Mouse (Mus musculus) embryonic facial prominence, embryonic 13.5 days (tissue): ENCODE measurements around the gene Sall2. TPM values are rescaled to one million over a fixed set of nuclear protein-coding genes. Genes with fewer than 3 reads are reported as not detected.
A peak's percentile ranks its signal among the peaks of the same experiment; 100 is the strongest.

Source experiments
- ATAC-seq: fragments of 200-750 bp; cut with Nextera tagmentation; 2 replicates; pipeline ENCODE4 v1.8.0; 2017; ENCODE audit warnings: low read depth; ENCODE audit not compliant: insufficient number of reproducible peaks, insufficient read depth, low FRiP score, low TSS enrichment
- H3K27ac ChIP-seq: fragments of 300-500 bp; sonication (generic); 2 replicates; pipeline ENCODE4 v1.5.1; 2015; ENCODE audit warnings: moderate library complexity, mild to moderate bottlenecking, inconsistent platforms
- H3K27me3 ChIP-seq: fragments of 300-500 bp; sonication (generic); 2 replicates; pipeline ENCODE4 v1.6.1; 2015; ENCODE audit warnings: mild to moderate bottlenecking, inconsistent platforms
- H3K36me3 ChIP-seq: fragments of 300-500 bp; sonication (generic); 2 replicates; pipeline ENCODE4 v1.6.1; 2015; ENCODE audit warnings: mild to moderate bottlenecking, inconsistent platforms
- H3K4me1 ChIP-seq: fragments of 300-500 bp; sonication (generic); 2 replicates; pipeline ENCODE4 v1.6.1; 2015; ENCODE audit warnings: inconsistent platforms
- H3K4me2 ChIP-seq: fragments of 300-500 bp; sonication (generic); 2 replicates; pipeline ENCODE4 v1.6.1; 2015; ENCODE audit warnings: moderate library complexity, mild to moderate bottlenecking, inconsistent platforms
- H3K4me3 ChIP-seq: fragments of 300-500 bp; sonication (generic); 2 replicates; pipeline ENCODE4 v1.5.1; 2015; ENCODE audit warnings: mild to moderate bottlenecking, inconsistent platforms
- H3K9ac ChIP-seq: fragments of 300-500 bp; sonication (generic); 2 replicates; pipeline ENCODE4 v1.6.1; 2015; ENCODE audit warnings: mild to moderate bottlenecking, inconsistent platforms
- H3K9me3 ChIP-seq: fragments of 300-500 bp; sonication (generic); 2 replicates; pipeline ENCODE4 v1.6.1; 2016; ENCODE audit warnings: inconsistent platforms
- WGBS: fragments of 180-500 bp; shearing (Covaris S2); methylation state at CpG from one replicate; pipeline ENCODE4 v1.1.7; 2015; ENCODE audit warnings: mixed read lengths; 5-methylcytosine and 5-hydroxymethylcytosine counted together
- polyA plus RNA-seq: library from polyadenylated mRNA; unstranded; fragments of >200 nt; fragmentation: Nextera tagmentation; extraction: Ambion mirVana; gene quantifications from 2 replicates; pipeline ENCODE4 v1.2.1, GENCODE M21; 2015

The Sall2 gene
- polyA plus RNA-seq: 26.2 and 27.7 TPM in 2 replicates

DNA sequence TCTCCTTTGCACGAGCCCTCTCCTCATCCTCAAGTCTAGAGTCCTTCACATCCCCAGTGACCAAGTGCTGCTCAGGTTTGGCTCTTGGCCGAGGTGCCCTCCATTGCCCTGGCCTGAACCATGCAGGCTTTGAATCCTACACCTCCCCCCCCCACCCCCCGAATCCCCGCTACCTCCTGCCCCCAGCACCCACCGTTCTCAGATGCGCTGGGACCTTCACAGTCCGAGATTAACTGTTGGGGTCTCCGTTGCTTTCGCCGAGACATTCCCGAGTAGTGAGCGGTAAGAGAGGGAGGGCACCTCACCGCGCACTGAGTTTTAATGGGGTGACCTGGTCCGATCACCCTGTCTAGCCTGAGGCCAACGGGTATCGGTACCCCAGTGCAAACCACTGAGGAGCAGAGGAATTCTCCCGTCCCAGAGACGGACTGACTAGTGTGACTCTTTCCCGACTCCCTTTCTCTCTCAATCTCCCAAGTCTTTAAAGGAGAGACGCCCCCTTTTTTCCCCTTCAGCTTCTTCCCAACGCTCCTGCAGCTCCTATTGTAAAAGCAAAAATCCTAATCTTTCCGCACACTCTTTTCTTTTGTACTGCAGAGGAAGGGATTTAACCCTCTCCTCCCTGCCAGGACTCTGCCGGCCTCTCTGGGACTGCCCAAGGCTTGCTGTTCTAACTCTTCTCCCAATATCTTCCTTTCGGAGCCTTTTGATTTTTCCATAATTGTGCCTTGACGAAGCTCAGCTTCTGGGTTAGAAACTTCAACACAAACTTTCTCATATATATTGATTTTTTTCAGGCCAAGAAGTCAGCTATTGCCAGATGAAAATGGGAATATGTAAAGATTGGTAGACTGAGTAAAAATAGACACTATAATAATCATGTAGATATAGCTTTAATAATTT lies at the start of gene Sall2:
Sall2 (minus strand) TSS at position 853 of the 903 bp plus-strand sequence.
- no peaks in the 10 kb centered on the region for H3K9me3 ChIP-seq
- no peaks in the 10 kb centered on the region for H3K4me1 ChIP-seq
- H3K4me3 ChIP-seq: peak within 1 kb of the TSS; percentile 47
- WGBS: 2% methylated on average over 26 of the region's 26 CpGs
- no peaks in the 10 kb centered on the region for H3K36me3 ChIP-seq
- peak within 1 kb of the TSS; percentile 65 for H3K9ac ChIP-seq
- peaks cover 55% of the 10 kb centered on the region for H3K27me3 ChIP-seq
- H3K4me2 ChIP-seq: peak within 1 kb of the TSS; percentile 72
- peak; percentile 64; the same call in 1 of the 2 replicates for ATAC-seq
- no peak within 1 kb of the TSS for H3K27ac ChIP-seq

DNA sequence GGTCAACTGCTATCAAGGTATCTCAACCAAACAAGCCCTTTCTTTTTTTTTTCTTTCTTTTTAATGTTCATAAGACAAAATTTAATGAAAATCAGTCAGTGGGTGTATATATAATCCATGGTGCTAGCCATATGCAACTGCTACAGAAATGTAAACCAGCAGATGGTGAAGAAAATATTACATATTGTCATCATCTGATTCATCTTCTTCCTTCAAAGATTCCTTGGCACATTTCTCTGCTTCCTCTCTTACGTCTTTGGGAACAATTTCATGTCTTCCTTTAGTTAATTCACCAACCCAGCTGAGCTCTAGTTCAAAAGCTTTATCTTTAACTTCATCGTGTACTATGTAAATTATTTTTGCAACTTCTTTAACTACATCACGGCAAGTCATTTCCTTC lies 40.2 kb upstream of the Sall2 start:
- Histone ChIP-seq H3K27ac (no peak overlapping the region), H3K4me2 (no peak overlapping the region), H3K4me1 (no peaks in the 10 kb centered on the region), H3K9ac (no peak overlapping the region), H3K27me3 (no peaks in the 10 kb centered on the region), H3K4me3 (no peak overlapping the region), H3K9me3 (no peaks in the 10 kb centered on the region), H3K36me3 (no peaks in the 10 kb centered on the region)
- no peak for ATAC-seq
- whole genome bisulfite sequencing: 88% methylated on average over 3 of the region's 3 CpGs

- WGBS: 75% methylated on average over 4 of the region's 4 CpGs
Observed at GRCm38 (mm10) chr14:52356308-52356707, 27.7 kb upstream of the Sall2 start, which contains the start of gene Olfr1513. Gene Olfr1513 (minus strand): TSS chr14:52356408.

GRCm38 (mm10) chr14:52339512-52339852 lies 10.9 kb upstream of the Sall2 start:
- no peak for ATAC-seq
- Histone ChIP-seq H3K27ac (no peak overlapping the region), H3K36me3 (no peaks in the 10 kb centered on the region), H3K9me3 (0 out of 2 replicates have a peak, but pooled peaks cover 3% of the 10 kb centered on the region), H3K4me1 (no peaks in the 10 kb centered on the region), H3K4me3 (no peak overlapping the region), H3K9ac (peak overlapping the region; percentile 41; the same call in 1 of the 2 replicates), H3K4me2 (no peak overlapping the region; the same call in 1 of the 2 replicates), H3K27me3 (no peaks in the 10 kb centered on the region)
- 62% methylated on average over 6 of the region's 6 CpGs for WGBS

More at GRCm38 (mm10) chr14:52356308-52356707, 27.7 kb upstream of the Sall2 start, which contains the start of gene Olfr1513:
- Histone ChIP-seq H3K4me1 (no peaks in the 10 kb centered on the region), H3K27ac (no peak within 1 kb of the TSS), H3K9ac (no peak within 1 kb of the TSS), H3K4me3 (no peak within 1 kb of the TSS), H3K9me3 (no peaks in the 10 kb centered on the region), H3K36me3 (no peaks in the 10 kb centered on the region), H3K4me2 (no peak within 1 kb of the TSS), H3K27me3 (no peaks in the 10 kb centered on the region)
- no peak for ATAC-seq

DNA sequence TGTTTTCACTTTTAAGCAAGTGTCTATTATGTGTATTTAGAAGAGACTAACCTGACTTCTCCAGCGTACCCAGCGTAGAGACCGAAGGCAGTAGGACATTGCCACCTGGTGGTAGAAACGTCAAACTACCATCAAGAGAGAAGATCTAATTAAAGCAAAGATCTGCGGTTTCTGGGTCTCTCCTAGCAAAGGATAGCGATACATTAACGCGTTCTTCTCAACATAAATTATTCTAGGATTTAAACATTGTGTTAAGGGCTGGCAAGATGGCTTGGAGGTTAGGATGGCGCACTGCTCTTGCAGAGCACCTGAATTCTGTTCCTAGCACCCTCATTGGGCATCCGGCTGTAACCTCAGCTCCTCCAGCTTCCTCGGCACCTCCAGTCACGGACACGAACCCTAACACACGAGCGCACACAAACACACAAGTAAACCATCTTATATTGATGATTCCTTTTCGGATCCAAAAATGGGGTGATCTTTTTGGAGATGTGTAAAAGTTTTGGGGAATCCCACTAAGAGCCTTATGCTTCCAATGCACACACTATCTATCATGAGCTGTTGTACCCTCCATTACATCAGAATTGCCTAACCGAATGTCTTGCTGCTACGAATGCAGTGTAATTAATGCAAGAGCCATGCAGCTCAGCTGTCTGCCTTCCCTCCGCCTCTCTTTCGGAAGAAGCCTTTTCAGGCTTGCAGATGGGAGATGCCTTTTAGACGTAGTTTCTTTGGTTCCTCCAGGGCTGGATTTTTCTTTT lies 10.4 kb upstream of the Sall2 start:
- Histone ChIP-seq H3K9me3 (no peaks in the 10 kb centered on the region), H3K36me3 (no peaks in the 10 kb centered on the region), H3K27me3 (no peaks in the 10 kb centered on the region), H3K27ac (no peak overlapping the region), H3K9ac (peak overlapping the region; percentile 41; the same call in 1 of the 2 replicates), H3K4me1 (no peaks in the 10 kb centered on the region), H3K4me3 (peak overlapping the region; percentile 29), H3K4me2 (peak overlapping the region; percentile 55)
- 30% methylated on average over 21 of the region's 21 CpGs for WGBS
- ATAC-seq: no peak

DNA sequence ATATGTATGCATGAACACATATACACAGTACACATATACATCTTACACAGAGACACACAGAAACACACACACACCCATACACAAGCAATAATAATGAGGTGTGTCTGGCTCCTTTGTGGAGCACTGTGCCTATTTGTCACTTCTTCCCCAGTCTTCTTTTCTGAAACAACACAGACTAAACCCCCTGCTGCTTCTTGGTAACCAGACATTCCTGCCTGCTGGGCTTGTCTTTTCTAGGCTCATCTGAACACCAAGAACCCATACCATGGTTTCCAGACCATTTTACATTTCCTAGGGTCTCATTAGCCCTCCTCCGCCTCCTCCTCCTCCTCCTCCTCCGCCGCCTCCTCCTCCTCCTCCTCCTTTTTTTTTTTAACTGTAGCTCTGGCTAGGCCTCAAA lies 3.6 kb upstream of the Sall2 start:
- H3K4me1 ChIP-seq: no peaks in the 10 kb centered on the region
- H3K9me3 ChIP-seq: no peaks in the 10 kb centered on the region

DNA sequence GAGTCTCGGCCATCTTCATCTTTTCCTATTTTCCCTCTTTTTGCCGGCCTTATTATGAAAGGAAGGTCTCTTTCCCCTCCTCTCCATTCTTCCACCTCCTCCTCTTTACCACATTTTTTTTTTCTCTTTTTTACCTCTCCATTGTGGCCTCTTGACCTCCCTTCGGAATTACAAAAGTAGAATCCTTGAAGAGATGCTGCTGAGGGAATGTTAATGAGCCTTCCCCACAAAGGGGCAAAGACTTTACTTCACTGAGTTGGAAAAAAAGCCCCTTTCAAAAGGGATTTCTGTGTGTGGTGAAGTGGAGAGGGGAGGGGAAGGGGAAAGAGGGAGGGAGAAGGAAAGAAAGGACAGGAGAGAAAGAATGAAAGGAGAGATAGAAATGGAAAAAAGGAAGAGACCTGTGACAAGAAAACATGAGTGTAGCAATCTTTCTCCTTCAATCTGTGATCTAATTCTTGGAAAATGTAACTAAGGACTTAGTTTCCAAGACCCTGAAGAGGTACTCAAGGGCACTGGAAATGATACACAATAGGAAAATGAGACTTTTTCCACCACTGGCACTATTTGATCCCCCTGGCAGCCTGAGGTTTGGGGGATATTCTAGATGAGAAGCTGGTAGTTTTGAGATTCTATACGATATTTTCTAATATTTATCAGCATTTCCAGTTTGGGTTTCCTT lies 2.6 kb upstream of the Sall2 start:
- no peak overlapping the region for H3K27ac ChIP-seq
- no peaks in the 10 kb centered on the region for H3K36me3 ChIP-seq
- no peak overlapping the region for H3K4me3 ChIP-seq
- H3K9me3 ChIP-seq: no peaks in the 10 kb centered on the region
- peaks cover 50% of the 10 kb centered on the region for H3K27me3 ChIP-seq
- H3K4me2 ChIP-seq: no peak overlapping the region
- WGBS: 11% methylated on average over 4 of the region's 4 CpGs
- H3K9ac ChIP-seq: no peak overlapping the region
- H3K4me1 ChIP-seq: no peaks in the 10 kb centered on the region
- ATAC-seq: no peak

More for the DNA sequence above, 3.6 kb upstream of the Sall2 start:
- Histone ChIP-seq H3K27me3 (peaks cover 41% of the 10 kb centered on the region), H3K9ac (no peak overlapping the region), H3K36me3 (no peaks in the 10 kb centered on the region), H3K4me3 (no peak overlapping the region), H3K27ac (no peak overlapping the region), H3K4me2 (no peak overlapping the region)
- no peak for ATAC-seq
- 73% methylated on average over 1 of the region's 3 CpGs for WGBS

GRCm38 (mm10) chr14:52327375-52327901 lies 1.1 kb downstream of the Sall2 start:
- H3K4me1 ChIP-seq: no peaks in the 10 kb centered on the region
- peak overlapping the region; percentile 65 for H3K9ac ChIP-seq
- no peaks in the 10 kb centered on the region for H3K9me3 ChIP-seq
- no peak overlapping the region for H3K27ac ChIP-seq
- peak overlapping the region; percentile 72 for H3K4me2 ChIP-seq
- H3K27me3 ChIP-seq: peaks cover 55% of the 10 kb centered on the region
- peak overlapping the region; percentile 47 for H3K4me3 ChIP-seq
- WGBS: under 1% methylated on average over 14 of the region's 14 CpGs
- no peaks in the 10 kb centered on the region for H3K36me3 ChIP-seq
- no peak for ATAC-seq

- H3K36me3 ChIP-seq: no peaks in the 10 kb centered on the region
- H3K4me2 ChIP-seq: no peak overlapping the region
- H3K4me3 ChIP-seq: no peak overlapping the region
- H3K4me1 ChIP-seq: no peaks in the 10 kb centered on the region
- no peaks in the 10 kb centered on the region for H3K9me3 ChIP-seq
- WGBS: 12% methylated on average over 4 of the region's 4 CpGs
- ATAC-seq: no peak
- H3K27ac ChIP-seq: no peak overlapping the region
- no peak overlapping the region for H3K9ac ChIP-seq
- peaks cover 41% of the 10 kb centered on the region for H3K27me3 ChIP-seq
Observed at GRCm38 (mm10) chr14:52325890-52326289, 2.7 kb downstream of the Sall2 start.

DNA sequence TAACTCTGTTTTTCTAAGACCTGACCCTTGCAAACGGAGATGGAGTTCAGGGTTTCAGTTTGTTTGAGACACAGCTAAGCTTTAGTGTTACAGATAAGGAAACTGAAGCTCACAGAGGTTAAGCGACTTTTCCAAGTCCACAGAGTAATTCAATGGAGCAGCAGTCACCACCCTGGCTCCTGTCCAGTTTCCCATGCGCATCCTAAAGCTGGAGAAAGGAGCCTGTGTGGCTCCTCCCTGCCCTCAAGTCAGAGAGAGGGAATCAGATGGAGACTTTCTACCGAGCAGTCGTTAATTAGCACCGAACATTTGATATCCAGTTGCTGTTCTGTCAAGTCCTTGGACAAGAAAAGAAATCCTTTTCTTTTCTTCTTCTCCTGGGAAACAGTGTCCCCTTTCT lies 9.2 kb downstream of the Sall2 start:
- Histone ChIP-seq H3K4me1 (peaks cover 16% of the 10 kb centered on the region), H3K27ac (no peak overlapping the region), H3K9ac (no peak overlapping the region), H3K4me3 (no peak overlapping the region), H3K9me3 (no peaks in the 10 kb centered on the region), H3K27me3 (no peaks in the 10 kb centered on the region), H3K4me2 (no peak overlapping the region), H3K36me3 (peaks cover 5% of the 10 kb centered on the region)
- WGBS: 41% methylated on average over 6 of the region's 6 CpGs
- no peak for ATAC-seq
